Mouse (Mus musculus) megakaryocyte, embryonic 14.5 days (primary cell): ENCODE measurements around the gene Ado. TPM values are rescaled to one million over a fixed set of nuclear protein-coding genes. Genes with fewer than 3 reads are reported as not detected.

ENCODE experiments used
- H3K27me3 ChIP-seq: replicated peaks from 2 replicates; pipeline ENCODE3; 2012; ENCODE audit warnings: inconsistent platforms
- H3K36me3 ChIP-seq: replicated peaks from 2 replicates; pipeline ENCODE3; 2012; ENCODE audit warnings: low read length, inconsistent platforms, mixed read lengths
- H3K4me1 ChIP-seq: 2 replicates; pipeline ENCODE4 v1.6.1; 2012; ENCODE audit warnings: inconsistent platforms
- H3K4me3 ChIP-seq: replicated peaks from 2 replicates; pipeline ENCODE3; 2012; ENCODE audit warnings: moderate library complexity, mild to moderate bottlenecking, inconsistent platforms
- H3K9me3 ChIP-seq: 2 replicates; pipeline ENCODE4 v1.6.1; 2012; ENCODE audit warnings: inconsistent platforms
- FLI1 ChIP-seq: IDR thresholded peaks from 2 replicates; pipeline ENCODE4 v1.6.1; 2012; ENCODE audit warnings: low read length, inconsistent platforms, mixed read lengths
- GATA1 ChIP-seq: IDR thresholded peaks from 3 replicates; pipeline ENCODE4 v1.6.1; 2012; ENCODE audit warnings: mixed read lengths, low read length, inconsistent platforms, borderline replicate concordance
- polyA plus RNA-seq: library from polyadenylated mRNA; stranded (reverse); fragments of >175 nt; gene quantifications from 2 replicates; pipeline ENCODE4 v1.2.3, GENCODE M21; 2012; ENCODE audit warnings: low replicate concordance; ENCODE audit not compliant: insufficient read depth

Gene Ado
- polyA plus RNA-seq, 1 experiment: 9.0 TPM

- TF ChIP-seq GATA1 (no peak), FLI1 (no peak)
- Histone ChIP-seq H3K36me3 (peaks cover 6% of the 10 kb centered on the region), H3K27me3 (peaks cover 72% of the 10 kb centered on the region), H3K9me3 (peaks cover 14% of the 10 kb centered on the region), H3K4me1 (peaks cover 54% of the 10 kb centered on the region), H3K4me3 (peak overlapping the region; percentile 93)
Observed at GRCm38 (mm10) chr10:67537151-67537994, 11.4 kb downstream of the Ado start.

- Histone ChIP-seq H3K4me1 (peaks cover 54% of the 10 kb centered on the region), H3K27me3 (peaks cover 79% of the 10 kb centered on the region), H3K36me3 (peaks cover 5% of the 10 kb centered on the region), H3K4me3 (peak overlapping the region; percentile 93), H3K9me3 (peaks cover 14% of the 10 kb centered on the region)
- TF ChIP-seq GATA1 (no peak), FLI1 (no peak)
Observed at GRCm38 (mm10) chr10:67536621-67537141, 12.1 kb downstream of the Ado start.

GRCm38 (mm10) chr10:67535972-67536371, 12.8 kb downstream of the Ado start:
- H3K4me3 ChIP-seq: peak overlapping the region; percentile 93
- no peak for TF ChIP-seq GATA1
- no peak for TF ChIP-seq FLI1
- peaks cover 13% of the 10 kb centered on the region for H3K9me3 ChIP-seq
- H3K4me1 ChIP-seq: peaks cover 54% of the 10 kb centered on the region
- peaks cover 5% of the 10 kb centered on the region for H3K36me3 ChIP-seq
- peaks cover 83% of the 10 kb centered on the region for H3K27me3 ChIP-seq

- no peaks in the 10 kb centered on the region for H3K36me3 ChIP-seq
- H3K4me3 ChIP-seq: peak within 1 kb of the TSS; percentile 93
- H3K27me3 ChIP-seq: peaks cover 80% of the 10 kb centered on the region
- peaks cover 6% of the 10 kb centered on the region for H3K9me3 ChIP-seq
- TF ChIP-seq FLI1 (no peak), GATA1 (no peak)
- H3K4me1 ChIP-seq: peaks cover 48% of the 10 kb centered on the region
Observed at GRCm38 (mm10) chr10:67535256-67535655, 13.5 kb downstream of the Ado start, which contains the start of gene Egr2. Gene Egr2, plus strand, starts transcription at chr10:67535475.

GRCm38 (mm10) chr10:67529769-67530168, 19.0 kb downstream of the Ado start:
- peaks cover 7% of the 10 kb centered on the region; the same call in 1 of the 2 replicates for H3K9me3 ChIP-seq
- TF ChIP-seq FLI1 (no peak), GATA1 (no peak)

GRCm38 (mm10) chr10:67526435-67526834, 22.3 kb downstream of the Ado start:
- H3K36me3 ChIP-seq: no peaks in the 10 kb centered on the region
- TF ChIP-seq FLI1: no peak
- TF ChIP-seq GATA1: no peak
- peaks cover 7% of the 10 kb centered on the region; the same call in 1 of the 2 replicates for H3K9me3 ChIP-seq

More at GRCm38 (mm10) chr10:67529769-67530168, 19.0 kb downstream of the Ado start:
- H3K36me3 ChIP-seq: no peaks in the 10 kb centered on the region
- no peak overlapping the region for H3K4me3 ChIP-seq
- H3K4me1 ChIP-seq: peaks cover 10% of the 10 kb centered on the region; the same call in 1 of the 2 replicates
- H3K27me3 ChIP-seq: peaks cover 56% of the 10 kb centered on the region

GRCm38 (mm10) chr10:67524694-67525093, 24.1 kb downstream of the Ado start:
- Histone ChIP-seq H3K9me3 (peaks cover 9% of the 10 kb centered on the region), H3K4me1 (peaks cover 6% of the 10 kb centered on the region; the same call in 1 of the 2 replicates), H3K4me3 (no peak overlapping the region), H3K27me3 (peaks cover 13% of the 10 kb centered on the region), H3K36me3 (no peaks in the 10 kb centered on the region)
- TF ChIP-seq GATA1 (no peak), FLI1 (no peak)

More at GRCm38 (mm10) chr10:67526435-67526834, 22.3 kb downstream of the Ado start:
- Histone ChIP-seq H3K27me3 (peaks cover 27% of the 10 kb centered on the region), H3K4me1 (peaks cover 6% of the 10 kb centered on the region; the same call in 1 of the 2 replicates), H3K4me3 (no peak overlapping the region)

GRCm38 (mm10) chr10:67524130-67524529, 24.6 kb downstream of the Ado start:
- Histone ChIP-seq H3K9me3 (peaks cover 15% of the 10 kb centered on the region), H3K4me1 (peaks cover 6% of the 10 kb centered on the region; the same call in 1 of the 2 replicates), H3K4me3 (no peak overlapping the region), H3K36me3 (no peaks in the 10 kb centered on the region), H3K27me3 (peaks cover 11% of the 10 kb centered on the region)
- TF ChIP-seq GATA1 (no peak), FLI1 (no peak)

- Histone ChIP-seq H3K4me3 (no peak overlapping the region), H3K27me3 (peaks cover 1% of the 10 kb centered on the region), H3K9me3 (peaks cover 13% of the 10 kb centered on the region), H3K4me1 (no peaks in the 10 kb centered on the region), H3K36me3 (no peaks in the 10 kb centered on the region)
- TF ChIP-seq FLI1 (no peak), GATA1 (no peak)
Observed at GRCm38 (mm10) chr10:67518733-67519132, 30.0 kb downstream of the Ado start.

- no peak overlapping the region for H3K4me3 ChIP-seq
- H3K4me1 ChIP-seq: no peaks in the 10 kb centered on the region
- no peaks in the 10 kb centered on the region for H3K27me3 ChIP-seq
- no peak for TF ChIP-seq FLI1
- no peak for TF ChIP-seq GATA1
- H3K36me3 ChIP-seq: no peaks in the 10 kb centered on the region
- peaks cover 19% of the 10 kb centered on the region for H3K9me3 ChIP-seq
Observed at GRCm38 (mm10) chr10:67512871-67513270, 35.9 kb downstream of the Ado start.
